Mouse (Mus musculus) lung, adult 2 months (tissue): ENCODE results near the gene Dnah5. TPM values are rescaled to one million over a fixed set of nuclear protein-coding genes. Genes with fewer than 3 reads are reported as not detected.

Experiments used
- DNase-seq: peaks from one replicate; pipeline ENCODE4 v3.0.0; 2022
- H3K4me1 ChIP-seq: fragments of 200-500 bp; 2 replicates; pipeline ENCODE4 v1.6.1; 2011; ENCODE audit warnings: low read length; ENCODE audit not compliant: control insufficient read depth, insufficient read depth
- H3K4me3 ChIP-seq: fragments of 200-500 bp; replicated peaks from 2 replicates; pipeline ENCODE3; 2011; ENCODE audit warnings: low read depth, mild to moderate bottlenecking, control low read depth, low read length; ENCODE audit errors: extremely low read depth
- CTCF ChIP-seq: fragments of 200-500 bp; IDR thresholded peaks from 2 replicates; pipeline ENCODE4 v1.5.1; 2011; ENCODE audit warnings: mild to moderate bottlenecking, low read length, control low read depth; ENCODE audit not compliant: insufficient read depth
- POLR2A ChIP-seq: fragments of 200-500 bp; IDR thresholded peaks from 2 replicates; pipeline ENCODE4 v1.6.1; 2011; ENCODE audit warnings: low read depth, mild to moderate bottlenecking, control low read depth, low read length, borderline replicate concordance; ENCODE audit errors: extremely low read depth
- WGBS: fragments of 180-500 bp; shearing (Covaris S2); methylation state at CpG from one replicate; pipeline ENCODE4 v1.1.7; 2018; 5-methylcytosine and 5-hydroxymethylcytosine counted together
- polyA plus RNA-seq: library from polyadenylated mRNA; depleted of rRNA; stranded (reverse); fragments of >200 nt; gene quantifications from 2 replicates; pipeline ENCODE4 v1.2.3, GENCODE M21; 2012

Gene Dnah5
- polyA plus RNA-seq, 1 experiment: 2.4 TPM

DNA sequence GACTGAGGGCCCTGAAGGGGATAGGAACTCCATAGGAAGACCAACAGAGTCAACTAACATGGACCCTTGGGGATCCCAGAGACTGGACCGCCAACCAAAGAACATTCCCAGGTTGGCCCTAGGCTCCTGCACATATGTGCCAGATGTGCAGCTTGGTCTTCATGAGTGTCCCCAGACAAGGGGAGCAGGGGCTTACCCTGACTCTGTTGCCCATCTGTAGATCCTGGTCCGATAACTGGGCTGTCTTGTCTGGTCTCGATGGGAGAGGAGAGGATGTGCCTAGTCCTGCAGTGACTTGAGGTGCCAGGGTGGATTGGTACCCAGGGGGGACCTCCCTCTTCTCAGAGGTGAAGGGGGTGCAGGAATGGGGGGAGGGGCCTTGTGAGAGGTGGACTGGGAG, 21.0 kb upstream of the Dnah5 start:
- TF ChIP-seq CTCF: no peak
- no peak for TF ChIP-seq POLR2A
- H3K4me3 ChIP-seq: no peak overlapping the region
- 56% methylated on average over 3 of the region's 3 CpGs for WGBS
- DNase-seq: no peak
- peaks cover 4% of the 10 kb centered on the region for H3K4me1 ChIP-seq

DNA sequence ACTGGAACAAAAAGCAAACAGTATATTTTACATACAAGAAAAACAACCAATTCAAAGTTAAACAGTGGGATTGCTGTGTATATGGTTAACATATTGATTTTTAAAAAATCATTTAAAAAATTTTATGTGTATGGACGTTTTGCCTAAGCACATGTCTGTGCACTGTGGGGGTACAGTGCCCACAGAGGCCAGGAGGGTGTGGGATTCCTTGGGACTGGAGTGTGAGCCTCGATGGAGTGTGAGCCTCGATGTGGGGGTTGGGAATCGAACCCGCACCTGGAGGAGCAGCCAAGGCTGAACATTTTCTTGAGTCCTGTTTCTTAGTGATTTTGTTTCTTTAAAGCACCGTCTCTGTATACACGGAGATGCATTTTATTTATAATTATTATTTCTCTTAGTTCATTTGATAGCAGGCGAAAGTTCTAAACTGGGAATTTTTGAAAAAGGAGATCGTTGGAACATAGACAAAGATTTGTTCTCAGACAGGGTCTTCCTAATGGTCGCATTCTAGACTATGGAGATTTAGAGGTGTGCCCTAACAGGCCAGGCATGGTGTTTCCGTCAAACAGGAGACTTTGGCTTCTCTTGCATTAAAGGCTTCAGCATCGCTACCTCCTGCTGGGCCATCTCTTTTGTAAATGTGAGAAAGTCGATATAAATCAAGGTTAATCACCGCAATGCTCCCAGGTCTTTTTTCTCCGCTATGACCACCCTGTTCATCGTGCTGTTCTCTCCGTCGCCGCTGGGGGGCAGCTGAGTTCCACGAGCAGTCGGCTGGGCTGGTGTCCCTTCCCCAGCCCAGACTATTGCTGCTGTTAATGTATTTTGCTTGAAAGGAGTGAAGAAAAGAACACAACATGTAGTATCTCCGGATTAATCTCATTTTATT, 15.8 kb upstream of the Dnah5 start:
- peak; percentile 65 for DNase-seq

DNA sequence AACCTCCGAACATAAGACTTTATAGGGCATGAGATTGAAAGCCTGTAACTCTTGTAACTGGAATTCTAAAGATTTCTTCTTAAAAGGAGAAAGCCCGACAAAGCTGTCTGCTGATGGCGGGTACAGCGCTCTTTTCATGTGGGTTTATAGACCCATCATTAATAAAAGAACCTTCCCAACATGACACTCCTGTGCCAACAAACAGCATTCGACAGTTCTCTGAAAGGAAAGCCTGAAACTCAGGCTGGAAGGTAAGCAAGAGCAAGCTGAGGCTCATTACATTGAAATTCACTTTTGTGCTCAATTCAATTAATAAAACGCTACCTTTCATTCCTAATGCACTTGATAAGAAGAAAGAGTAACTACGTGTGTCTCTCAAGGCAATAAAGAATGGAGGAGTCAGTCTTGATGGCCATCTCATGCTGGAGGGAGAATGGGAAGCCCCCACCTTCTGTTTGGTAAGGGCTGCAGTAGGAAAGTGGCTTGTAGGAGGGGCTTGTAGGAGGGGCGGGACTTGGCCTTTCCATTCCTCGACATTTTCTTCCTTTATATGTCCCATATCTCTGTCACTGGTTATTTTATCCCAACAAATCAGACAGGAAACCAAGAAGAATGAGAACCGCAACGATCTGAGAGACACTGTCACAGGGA, 15.1 kb upstream of the Dnah5 start:
- 66% methylated on average over 11 of the region's 11 CpGs for WGBS
- no peak overlapping the region for H3K4me3 ChIP-seq
- no peaks in the 10 kb centered on the region for H3K4me1 ChIP-seq
- TF ChIP-seq POLR2A (no peak), CTCF (no peak)
- DNase-seq: no peak

More for the DNA sequence above, 15.8 kb upstream of the Dnah5 start:
- no peak for TF ChIP-seq POLR2A
- TF ChIP-seq CTCF: peak; percentile 75
- Histone ChIP-seq H3K4me3 (no peak overlapping the region), H3K4me1 (no peaks in the 10 kb centered on the region)
- 24% methylated on average over 22 of the region's 22 CpGs for WGBS

DNA sequence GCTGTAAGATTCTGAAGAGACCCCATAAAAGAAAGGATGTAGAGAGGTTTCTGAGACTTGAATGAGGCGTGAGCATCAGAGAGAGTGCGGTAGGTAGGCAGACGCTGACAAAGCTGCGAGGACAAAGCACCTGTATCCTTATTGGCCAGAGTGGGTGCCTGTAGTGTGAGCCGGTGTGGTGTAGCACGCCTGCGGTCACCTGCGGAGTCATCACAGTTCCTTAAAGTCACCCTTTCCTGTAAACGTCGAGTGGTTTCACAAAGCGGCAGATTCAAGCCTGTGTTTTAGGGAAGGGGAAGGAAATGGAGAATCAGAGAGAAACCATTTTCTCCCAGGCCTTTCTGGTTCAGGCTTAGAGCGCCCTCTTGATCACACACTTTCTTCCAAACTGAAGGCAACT, 13.9 kb upstream of the Dnah5 start:
- TF ChIP-seq POLR2A (no peak), CTCF (no peak)
- Histone ChIP-seq H3K4me3 (no peak overlapping the region), H3K4me1 (no peaks in the 10 kb centered on the region)
- DNase-seq: no peak
- 33% methylated on average over 12 of the region's 12 CpGs for WGBS

DNA sequence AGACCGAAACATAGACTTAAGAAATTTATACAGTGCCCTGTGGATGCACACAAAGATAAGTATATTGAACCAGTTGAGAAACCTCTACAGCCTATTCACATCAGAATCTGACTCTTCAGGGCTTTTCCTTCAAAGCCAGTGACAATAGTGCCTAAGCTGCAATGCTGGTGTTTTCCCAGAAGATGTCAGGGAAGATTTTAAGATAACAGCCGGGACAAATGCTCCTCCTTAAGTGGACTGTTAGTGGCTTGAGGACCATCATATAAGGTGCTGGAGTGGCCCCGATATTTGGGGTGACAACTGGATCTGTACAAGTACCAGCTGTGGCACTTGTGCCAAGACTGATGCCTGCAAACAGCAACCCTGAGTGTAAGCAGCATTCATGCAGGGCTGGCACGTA, 4.9 kb upstream of the Dnah5 start:
- H3K4me3 ChIP-seq: no peak overlapping the region
- 51% methylated on average over 4 of the region's 4 CpGs for WGBS
- no peak for DNase-seq
- no peaks in the 10 kb centered on the region for H3K4me1 ChIP-seq
- TF ChIP-seq POLR2A (no peak), CTCF (no peak)

DNA sequence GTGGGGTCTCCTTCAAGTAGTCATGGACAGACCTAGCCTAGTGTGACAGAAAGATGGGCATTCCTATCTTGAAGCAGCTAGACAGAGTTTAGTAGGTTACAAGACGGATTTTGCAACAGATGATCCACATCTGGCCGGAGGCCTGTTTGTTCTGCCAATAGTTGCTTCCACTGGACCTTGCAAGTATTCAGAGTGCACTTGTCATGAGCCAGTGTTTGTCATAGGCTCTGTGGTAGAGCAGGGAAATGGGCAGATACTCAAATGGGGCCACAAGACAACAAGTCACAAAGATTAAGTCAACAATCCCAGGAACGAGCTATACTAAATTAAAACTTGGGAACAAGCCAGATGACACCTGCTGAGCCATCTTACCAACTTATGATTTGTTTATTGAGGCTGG, 1.1 kb downstream of the Dnah5 start:
- no peak for DNase-seq
- 50% methylated on average over 3 of the region's 3 CpGs for WGBS
- TF ChIP-seq POLR2A (no peak), CTCF (no peak)
- no peak overlapping the region for H3K4me3 ChIP-seq
- H3K4me1 ChIP-seq: no peaks in the 10 kb centered on the region

DNA sequence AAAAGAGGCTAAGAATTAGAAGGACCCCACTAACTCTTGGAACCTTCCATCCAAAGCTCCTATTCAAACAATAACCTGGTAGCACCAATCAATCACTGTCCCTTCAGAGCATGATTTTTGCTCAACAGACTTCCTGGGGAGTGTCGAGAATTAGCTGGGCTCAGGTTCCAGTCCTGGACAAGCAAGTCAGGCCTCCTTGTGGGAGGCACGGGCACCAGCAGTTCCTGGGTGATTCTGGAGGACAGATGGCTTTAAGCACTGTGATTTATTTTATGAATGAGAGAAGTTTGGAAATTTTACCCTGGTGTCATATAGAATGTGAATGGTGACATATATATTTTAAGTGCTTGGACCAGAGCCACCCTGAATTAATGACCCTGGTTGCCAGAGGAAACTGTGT, 4.0 kb downstream of the Dnah5 start:
- no peak for DNase-seq
- Histone ChIP-seq H3K4me3 (no peak overlapping the region), H3K4me1 (no peaks in the 10 kb centered on the region)
- no peak for TF ChIP-seq POLR2A
- no peak for TF ChIP-seq CTCF
- 25% methylated on average over 2 of the region's 2 CpGs for WGBS

DNA sequence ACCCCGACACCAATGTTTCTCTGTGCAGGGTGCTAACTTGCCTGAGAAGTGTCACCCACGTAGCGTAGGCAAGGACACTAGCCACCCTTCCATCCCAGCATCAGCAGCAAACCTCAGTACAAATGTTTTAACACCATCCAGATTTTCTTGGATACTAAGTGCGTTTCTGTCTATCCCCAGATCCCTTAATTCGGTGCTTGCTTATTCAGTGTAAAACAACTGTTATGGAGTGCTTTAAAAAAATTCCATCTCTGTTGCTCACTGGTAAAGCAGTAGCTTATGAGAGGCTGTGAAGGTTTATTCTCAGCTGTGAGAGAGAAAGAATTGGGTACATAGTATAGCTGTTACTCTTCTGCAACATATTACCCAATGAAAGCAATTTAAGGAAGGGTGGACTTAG, 9.5 kb downstream of the Dnah5 start:
- no peaks in the 10 kb centered on the region for H3K4me1 ChIP-seq
- no peak overlapping the region for H3K4me3 ChIP-seq
- TF ChIP-seq POLR2A (no peak), CTCF (no peak)
- no peak for DNase-seq
- 86% methylated on average over 5 of the region's 5 CpGs for WGBS

DNA sequence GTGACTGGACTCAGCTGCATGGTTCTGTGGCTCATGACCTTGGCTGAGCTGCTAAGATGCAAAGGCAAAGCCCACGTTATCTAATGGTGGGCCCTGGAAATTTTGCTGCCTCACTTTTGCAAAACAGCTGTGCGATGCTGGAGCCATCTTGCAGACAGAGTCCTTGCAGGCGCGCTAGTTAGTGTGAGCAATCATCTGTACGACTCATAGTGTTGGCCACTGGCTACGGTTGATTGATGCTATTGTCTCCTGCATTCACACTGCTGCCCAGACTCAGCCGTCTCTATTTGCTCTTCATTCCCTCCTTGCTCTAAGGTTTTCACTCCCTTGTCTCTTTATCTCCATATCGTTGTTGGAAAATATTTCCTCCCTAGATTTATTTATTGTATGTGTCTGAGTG, 12.8 kb downstream of the Dnah5 start:
- WGBS: 45% methylated on average over 8 of the region's 8 CpGs
- Histone ChIP-seq H3K4me1 (no peaks in the 10 kb centered on the region), H3K4me3 (no peak overlapping the region)
- TF ChIP-seq POLR2A (no peak), CTCF (no peak)
- no peak for DNase-seq

DNA sequence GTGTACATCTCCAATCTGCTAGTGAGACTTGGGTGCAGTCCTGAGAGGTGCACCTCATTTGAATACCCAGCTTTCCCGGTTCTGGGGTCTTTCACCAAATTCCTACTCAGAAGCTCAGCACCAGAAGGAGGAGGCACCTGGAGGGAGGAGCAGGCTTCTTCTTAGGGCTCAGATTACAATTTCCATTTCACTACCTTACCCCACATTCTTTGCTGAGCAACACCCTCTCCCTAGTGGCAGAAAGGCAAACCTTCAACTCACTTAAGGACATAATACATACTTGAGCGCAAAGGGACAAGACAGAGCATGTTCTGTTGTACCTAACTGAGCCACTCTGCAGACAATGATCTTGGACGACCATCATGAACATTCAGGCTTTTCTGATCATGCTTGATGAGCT, 23.8 kb downstream of the Dnah5 start:
- DNase-seq: no peak
- TF ChIP-seq CTCF: no peak
- TF ChIP-seq POLR2A: no peak
- H3K4me1 ChIP-seq: no peaks in the 10 kb centered on the region
- WGBS: 43% methylated on average over 3 of the region's 3 CpGs
- H3K4me3 ChIP-seq: no peak overlapping the region
